Mouse (Mus musculus) urinary bladder, postnatal 36 days (tissue): ENCODE measurements around the gene Olfr746.

Experiments
- DNase-seq, 2 experiments: peaks; one replicate each; pipeline ENCODE4 v3.0.0; 2022; ENCODE audit warnings: low spot score in 2 of 2, mixed read lengths in 1 of 2

Olfr746 gene

DNA sequence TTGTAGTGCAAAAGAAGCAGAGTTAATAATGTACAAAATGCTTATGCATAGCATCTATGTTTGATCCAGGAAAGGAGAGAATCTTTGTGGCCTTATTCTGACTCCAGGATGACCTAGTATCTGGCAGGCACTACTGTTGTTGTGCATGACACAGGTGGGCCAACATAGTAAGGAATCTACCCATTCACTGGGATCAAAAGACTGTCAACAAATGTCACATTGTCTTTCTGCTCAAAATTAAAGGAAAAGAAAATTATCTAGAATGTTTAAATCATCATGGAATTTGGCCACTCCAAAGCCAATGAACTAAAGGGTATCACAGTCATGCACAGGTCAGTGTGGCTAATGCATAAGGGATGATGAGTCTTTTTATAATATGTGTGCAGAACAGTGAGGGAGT, at the start of gene Olfr746:
Olfr746 (plus strand) TSS at position 301 of the 400 bp plus-strand sequence.
- no peak for DNase-seq

DNA sequence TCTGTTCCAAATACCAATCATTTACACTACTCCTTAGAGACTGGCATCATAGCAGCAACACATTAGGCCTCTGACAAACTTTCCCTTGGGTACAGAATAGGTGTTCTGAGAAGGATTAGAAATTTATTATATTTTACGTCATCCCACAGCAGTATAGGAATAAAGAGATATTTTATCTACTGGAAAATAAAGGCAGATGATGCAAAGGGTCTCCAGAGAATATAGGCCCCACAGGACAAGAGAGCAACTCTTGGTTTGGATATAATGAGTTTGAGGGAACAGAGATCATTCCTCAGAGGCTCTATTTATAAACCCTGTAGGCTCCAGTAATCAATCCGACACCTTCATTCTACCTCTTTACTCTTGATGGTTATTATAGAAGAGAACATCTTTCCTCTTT, 32.3 kb upstream of the Olfr746 start, which contains the start of gene Olfr744:
Olfr744 (plus strand) TSS at position 301 of the 400 bp plus-strand sequence.
- DNase-seq, result no peak

DNA sequence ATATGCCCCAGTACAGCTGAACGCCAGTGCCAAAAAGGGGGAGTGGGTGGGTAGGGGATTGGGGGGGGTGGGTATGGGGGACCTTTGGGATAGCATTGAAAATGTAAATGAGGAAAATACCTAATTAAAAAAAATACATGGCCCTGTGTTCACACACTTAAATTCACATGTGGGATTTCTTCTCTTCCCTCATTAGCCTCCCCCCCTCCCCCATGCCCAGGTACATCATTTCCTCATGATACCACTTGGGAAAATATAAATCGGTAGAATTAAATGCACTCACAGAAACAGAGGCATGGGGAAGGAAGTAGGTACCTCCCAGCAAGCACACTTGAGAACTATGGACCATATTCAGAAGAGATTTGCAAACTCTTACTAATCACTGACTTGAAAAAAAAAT, 7.8 kb upstream of the Olfr746 start, which contains the start of gene Olfr745:
Olfr745 (plus strand) TSS at position 301 of the 400 bp plus-strand sequence.
- no peak for DNase-seq

DNA sequence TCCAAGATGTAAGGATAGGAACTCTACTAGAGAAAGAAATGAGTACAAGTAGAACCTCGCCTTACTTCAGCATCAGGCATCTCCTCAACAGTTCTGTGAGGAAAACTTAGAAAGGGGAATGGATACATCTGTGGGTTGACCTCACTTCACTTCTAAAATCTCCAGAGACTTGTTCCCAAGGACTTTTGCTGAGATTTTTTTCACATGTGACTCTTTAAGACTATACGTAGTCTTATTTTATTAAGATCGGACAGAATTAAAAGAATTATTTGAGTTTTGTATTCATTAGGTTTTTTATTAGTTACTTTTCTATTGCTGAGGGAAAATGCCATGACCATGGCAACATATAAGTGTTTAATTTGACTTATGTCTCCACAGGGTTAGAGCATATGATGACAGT, 46.2 kb downstream of the Olfr746 start, which contains the start of gene Olfr747:
Olfr747 (minus strand) TSS at position 101 of the 400 bp plus-strand sequence.
- DNase-seq, result no peak
